Mouse (Mus musculus) retina, postnatal 1 day (tissue): Measurements from ENCODE around the gene Neurl2.

Experiments used
- DNase-seq: peaks from one replicate; pipeline ENCODE4 v3.0.0-alpha.2; 2012

Gene Neurl2

DNA sequence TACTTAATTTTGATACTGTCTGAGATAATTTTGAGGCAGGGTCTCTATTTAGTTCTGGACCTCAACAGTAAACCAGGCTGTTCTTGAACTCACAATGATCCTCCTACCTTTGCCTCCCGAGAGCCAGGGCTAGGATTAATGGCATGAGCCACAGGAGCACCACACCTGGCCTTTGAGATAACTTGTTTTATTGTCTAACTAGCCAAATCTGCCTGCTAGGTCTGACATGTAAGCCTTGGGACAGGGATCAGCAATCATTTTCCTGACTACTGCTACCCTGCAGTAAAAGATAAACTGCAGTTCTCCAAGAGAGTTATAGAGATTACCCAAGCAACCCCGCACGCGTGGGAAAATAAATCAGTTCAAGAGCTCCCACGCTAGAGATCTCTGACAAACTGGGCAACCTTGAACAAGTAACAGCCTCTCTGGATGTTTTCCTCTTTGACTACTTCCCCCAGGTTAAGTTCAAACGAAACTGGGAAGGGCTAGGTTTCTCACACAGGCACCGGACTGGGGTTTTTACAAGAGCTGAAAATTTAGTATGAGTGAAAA lies 48.3 kb downstream of the Neurl2 start:
- DNase-seq = no peak

GRCm38 (mm10) chr2:164783926-164784581 lies 49.2 kb downstream of the Neurl2 start:
- DNase-seq = peak; percentile 48

GRCm38 (mm10) chr2:164781876-164782275 lies 51.4 kb downstream of the Neurl2 start:
- DNase-seq = no peak
